Mouse (Mus musculus): ENCODE data around the gene Aspg.

The Aspg gene

DNA sequence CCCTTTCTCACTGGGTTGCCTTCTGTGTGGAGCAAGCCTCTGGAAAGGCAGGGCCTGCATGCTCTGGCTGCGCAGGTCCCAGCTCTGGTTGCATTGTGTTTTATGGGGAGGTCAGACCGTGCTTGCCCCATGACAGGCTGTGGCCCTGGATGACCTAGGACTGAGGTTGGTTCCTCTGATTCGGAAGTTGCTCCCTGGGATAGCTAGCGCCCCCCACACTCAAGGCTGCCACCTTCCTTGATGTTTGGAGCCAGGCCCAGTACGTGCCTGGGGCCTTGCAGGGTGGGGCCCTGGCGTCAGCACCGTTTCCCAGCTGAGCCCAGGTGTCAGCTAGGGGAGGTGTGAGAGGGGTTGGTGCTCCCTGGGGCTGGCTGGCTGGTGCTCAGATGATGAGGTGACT, 43.5 kb downstream of the Aspg start:
- no peak for DNase-seq (ENCODE audit: low read depth, low spot score)

DNA sequence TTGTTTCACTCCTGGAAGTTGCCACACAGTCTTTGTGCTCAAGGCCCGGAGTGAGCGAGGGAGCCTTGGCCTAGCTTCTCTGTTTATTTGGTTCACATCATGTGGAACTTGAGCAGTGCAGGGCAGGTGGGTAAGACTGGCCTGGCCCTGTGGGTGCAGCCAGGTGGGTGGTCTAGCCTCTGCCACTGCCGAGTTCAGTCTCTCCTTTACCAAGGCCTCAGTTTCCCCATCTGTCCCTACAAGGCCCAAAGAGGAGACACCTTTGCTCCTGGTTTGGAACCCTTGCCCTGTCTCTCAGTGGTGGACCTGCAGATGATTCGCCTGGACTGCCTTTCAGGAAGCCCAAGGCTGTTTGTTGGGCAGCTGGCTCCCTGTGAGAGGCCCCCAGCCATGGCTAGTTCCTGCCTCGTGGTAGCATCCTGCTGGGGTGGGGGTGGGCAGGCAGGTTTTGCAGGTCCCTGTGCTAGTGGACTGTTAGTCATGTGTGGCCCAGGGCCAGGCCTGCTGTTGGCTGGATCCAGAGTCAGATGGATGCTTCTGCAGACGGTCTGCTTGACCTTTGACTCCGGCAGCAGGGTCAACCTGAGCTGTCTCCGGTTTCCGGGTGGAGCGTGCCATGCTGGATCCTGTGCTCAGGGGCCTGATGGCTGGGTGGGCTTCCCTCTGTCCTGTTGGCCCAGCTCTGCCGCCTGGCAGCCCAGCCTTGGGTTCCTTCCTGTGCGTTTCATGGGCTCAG, 44.9 kb downstream of the Aspg start:
- no peak for DNase-seq (ENCODE audit: low read depth, low spot score)

DNA sequence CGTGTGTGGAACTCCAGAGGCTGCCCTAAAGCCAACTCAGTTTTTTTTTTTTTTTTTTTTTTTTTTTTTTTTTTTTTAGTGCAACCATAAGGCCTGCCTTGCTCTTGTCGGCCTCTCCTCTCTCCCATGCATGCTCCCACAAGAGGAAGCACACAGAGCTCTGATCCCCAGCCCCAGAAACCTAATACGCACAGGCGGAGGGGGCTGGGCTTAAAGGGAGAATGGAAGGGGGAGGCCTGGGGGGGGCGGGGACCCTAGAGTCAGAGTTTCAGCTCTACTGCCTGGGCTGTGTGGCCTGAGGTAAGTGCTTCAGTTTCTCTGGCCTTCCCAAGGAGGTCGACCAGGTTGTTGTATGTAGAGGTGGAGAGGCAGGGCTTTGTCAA, 45.5 kb downstream of the Aspg start:
- no peak for DNase-seq (ENCODE audit: low read depth, low spot score)

DNA sequence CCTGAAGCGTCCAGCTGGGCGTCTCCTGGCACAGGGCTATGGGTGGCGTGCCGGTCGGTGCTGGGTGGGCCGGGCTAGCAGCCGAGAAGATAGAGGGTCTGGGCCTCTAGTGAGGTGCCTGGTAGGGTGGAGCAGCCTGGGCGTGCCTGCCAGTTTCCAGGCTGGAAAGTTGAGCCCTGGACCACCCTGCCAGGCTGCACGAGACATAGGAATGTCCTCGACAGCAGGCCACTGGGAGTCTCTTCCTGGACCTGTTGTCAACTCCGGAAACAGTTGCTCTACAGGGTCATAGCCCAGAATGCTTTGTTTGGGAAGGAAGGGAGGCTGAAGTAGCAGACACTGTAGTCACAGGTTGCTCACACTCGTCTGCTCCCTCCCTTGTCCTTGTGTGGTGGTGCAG, 47.1 kb downstream of the Aspg start:
- DNase-seq (ENCODE audit: low read depth, low spot score), result no peak

DNA sequence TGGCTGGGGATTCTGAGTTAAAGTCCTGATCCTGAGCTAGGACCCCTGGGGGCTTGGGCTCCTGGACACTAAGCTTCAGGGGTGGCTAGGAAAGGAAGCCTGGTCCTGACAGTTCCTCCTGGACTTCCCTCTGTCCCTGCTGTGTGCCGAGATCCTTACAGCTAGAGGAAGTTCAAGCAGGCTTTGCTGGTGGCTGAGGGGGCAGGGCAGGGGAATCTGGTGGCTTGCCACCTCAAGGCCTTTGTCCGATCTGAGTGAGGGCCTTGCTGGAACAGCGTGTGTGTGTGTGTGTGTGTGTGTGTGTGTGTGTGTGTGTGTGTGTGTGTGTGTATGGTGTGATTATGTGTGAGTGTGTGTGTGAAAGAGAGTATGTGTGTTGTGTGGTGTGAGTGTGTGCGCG, 48.0 kb downstream of the Aspg start:
- no peak for DNase-seq (ENCODE audit: low read depth, low spot score)

DNA sequence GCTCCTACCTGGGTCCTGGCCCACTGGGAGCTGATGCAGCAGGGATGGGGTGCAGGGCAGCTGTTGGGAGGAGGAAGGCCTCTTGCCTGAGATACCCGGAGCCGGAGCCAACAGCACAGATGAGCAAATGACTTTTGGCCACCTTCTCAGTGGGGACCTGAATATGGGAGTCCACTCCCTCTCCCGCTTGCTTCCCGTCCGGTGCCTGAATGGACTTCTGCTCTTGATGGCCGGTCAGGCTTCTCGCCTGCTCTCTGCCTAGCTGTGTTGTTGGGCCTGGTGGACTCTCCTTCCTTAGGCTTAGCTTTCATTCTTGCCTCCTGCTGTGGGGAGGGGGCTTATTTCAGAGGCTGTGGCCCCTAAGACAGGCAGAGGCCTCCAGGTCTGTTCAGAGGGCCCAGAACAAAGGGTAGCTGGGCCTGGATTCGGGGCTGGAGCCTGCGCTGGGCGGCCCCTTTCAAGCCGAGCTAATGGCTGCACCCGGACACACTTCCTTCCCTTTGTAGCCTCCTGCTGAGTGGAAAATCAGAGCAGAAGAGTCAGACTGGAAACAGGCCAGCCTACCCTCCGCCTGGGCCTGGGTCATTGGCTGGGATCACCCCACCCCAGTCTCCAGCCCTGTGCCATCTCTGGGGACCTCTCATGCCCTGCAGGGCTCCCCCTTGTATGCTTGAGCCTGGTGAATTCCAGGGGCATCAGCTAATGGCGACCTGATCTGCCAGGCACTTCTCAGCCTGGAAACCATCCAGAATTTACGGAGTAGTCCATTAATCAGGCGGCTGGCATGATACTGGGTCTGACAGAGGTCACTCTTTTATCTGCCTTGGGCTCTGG, 49.0 kb downstream of the Aspg start:
- no peak for DNase-seq (ENCODE audit: low read depth, low spot score)

DNA sequence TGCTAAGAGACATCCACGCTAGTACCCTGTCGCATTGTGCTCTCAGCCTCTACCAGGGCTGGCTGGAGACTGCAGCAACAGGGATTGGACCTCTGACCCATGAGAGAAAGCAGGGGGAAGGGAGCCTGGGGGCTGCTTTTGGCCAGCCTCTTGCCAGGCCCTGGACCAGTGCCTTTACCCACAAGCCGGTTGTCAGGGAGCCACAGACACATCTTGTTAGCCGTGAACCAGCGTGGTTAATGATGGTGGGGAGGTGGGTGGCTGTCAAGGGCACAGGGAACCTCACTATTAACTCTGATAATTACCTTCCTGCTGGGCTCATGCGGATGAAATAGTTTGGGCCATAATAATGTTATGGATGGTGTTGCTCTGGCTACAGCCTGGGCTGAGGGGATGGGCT, 50.3 kb downstream of the Aspg start:
- no peak for DNase-seq (ENCODE audit: low read depth, low spot score)

DNA sequence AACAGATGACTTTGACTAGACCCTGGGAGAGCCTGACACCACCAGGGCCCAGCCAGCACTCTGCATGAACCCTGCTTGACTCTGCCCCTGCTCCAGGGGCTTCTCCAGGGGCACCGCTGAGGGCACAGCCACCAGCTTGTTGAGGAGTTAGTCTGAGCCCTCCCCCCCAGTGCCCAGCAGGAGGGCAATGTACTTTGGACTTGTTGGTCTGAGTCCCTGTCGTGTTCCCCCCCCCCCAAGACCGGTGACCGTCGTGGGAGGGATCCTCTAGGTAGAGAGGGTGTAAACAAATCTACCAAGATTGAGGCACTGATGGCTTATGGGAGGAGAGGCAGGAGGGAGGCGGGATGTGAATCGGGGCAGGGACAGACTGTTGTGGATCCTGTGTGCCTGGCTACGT, 51.8 kb downstream of the Aspg start:
- DNase-seq (ENCODE audit: low read depth, low spot score), result no peak

DNA sequence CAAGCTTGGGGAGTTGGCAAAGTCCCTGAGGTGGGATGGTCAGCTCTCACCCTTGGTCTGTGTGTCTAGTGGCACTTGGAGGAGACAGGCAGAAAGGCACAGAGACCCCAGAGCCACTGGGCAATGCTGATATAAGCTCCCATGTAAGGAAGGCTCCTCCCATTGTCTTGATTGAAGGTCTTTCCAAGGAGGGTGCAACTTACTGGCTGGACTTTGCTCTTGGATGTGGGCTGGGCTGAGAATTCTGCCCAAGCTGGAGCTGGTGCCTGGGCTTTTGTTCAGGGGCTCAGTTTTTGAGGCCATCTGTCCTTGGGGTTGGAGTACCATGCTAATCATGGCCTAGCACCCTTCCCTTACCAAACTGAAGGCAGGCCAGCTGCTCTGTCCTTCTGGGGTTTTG, 52.3 kb downstream of the Aspg start:
- DNase-seq (ENCODE audit: low read depth, low spot score), result no peak

DNA sequence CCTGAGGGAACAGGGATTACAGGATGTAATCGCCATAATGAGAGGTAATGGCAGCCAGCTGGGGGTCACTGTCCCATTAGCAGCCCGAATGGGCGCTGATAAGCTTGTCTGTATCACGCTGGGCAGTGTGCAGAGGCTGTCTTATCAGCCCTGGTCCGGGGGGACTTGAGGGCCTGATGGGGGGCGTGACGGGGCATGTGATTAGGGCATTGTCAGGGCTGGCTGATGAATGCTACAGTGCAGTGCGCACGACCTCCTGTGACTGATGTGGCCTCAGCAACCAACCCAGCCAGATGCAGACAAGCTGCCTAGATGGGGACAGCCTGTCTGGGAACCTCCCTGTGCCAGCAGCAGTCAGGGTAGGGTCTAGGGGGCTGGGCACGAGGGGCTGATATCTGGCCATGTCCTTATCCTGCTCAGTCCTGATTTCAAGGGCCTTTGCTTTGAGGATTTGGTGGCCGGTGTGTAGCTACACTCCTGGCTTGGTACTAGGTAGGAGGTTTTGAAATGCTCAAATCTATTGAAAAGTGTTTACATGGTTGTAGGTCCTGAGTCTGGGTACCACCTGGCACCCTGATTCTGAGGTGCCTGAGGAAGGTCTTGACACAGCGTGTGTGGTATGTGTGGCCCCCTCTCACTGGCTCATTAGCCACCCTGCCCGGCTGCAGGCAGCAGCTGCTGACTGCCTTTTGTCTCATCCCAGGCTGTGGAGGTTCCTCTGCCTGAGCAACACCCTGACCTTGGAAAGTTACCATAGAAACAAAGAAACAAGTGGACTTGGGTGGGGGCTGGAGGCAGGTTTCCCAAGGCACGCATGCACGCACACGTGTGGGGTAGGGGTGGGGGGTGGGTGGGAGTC, 57.7 kb downstream of the Aspg start:
- peak; percentile 77 for DNase-seq (ENCODE audit: low read depth, low spot score)

DNA sequence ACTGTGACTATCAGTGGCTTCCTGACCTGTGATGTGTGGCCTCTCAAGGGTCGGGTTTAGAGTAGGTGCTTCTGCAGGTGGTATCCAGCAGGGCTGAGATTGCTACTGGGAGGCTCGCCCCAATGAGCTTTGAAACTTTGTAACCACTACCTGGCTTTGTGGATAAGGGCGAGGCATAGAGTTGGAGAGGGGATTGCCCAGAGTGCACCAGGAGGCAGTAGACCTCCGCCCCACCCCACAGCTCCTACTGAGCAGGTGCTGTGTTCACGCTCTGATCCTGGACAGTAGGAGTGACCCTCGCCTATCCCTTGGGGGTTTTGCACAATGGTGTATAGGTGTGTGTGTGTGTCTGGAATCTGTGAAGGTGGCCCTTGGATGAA, 58.4 kb downstream of the Aspg start:
- no peak for DNase-seq (ENCODE audit: low read depth, low spot score)

DNA sequence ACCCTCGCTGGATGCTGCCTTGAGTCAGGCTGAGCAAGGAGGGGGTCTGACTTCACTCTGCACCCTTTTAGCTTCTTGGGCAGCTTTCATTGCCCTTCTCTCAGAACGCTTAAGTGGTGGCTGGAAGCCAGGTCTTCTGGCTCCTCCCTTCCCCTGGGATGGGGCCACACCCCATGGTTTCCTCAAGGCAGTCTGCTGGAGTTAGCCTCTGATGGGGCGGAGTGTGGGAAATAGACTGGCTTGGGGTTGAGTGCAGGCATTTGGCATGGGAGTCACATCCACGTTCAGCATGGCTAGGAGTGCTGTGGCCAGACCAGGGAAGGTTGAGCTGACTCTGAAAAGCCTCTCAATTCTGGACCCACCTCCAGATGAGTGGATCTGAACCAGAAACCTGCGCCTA, 62.8 kb downstream of the Aspg start:
- DNase-seq (ENCODE audit: low read depth, low spot score), result peak; percentile 64

DNA sequence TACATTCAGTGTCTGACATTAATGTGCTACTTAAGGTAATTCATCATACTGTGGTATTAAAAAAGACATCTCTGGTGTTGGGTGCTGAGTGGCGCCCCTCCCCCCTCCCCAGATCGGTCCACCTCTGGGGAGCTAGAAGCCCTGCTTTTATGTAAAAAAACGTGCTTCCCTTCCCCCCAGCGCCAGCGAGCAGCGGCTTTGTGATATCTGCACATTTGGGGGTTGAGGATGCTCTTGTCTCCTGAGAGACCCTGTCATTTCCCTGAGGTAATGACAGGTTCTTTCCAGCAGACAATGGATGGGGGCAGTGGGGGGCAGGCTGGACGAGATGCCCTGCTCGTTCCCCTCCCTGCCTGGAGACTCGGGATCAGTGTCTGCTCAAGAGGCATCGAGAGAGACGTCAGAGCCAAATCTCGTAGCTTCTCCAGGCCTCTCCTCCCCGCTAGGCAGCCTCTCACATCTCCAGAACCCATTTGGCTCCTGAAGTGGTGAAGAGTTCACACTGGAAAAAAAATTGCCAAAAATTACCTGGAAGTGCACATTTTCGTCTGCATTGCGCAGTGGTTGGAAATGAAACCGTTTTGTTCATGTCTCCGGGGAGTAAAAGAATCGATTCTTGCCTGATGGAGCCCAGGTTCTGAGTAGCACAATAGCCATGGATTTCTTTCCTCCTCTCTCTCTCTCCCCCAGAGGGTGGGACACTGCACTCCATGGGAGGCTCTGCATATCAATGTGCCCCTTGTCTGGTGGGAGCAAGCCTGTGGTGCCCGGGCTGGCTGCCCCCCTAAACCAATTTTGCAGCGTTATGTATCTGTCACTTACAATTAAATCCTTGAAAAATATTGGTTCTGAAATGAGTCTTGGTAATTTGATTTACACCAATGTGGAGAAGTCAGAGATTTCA, 64.4 kb downstream of the Aspg start:
- no peak for DNase-seq (ENCODE audit: low read depth, low spot score)

DNA sequence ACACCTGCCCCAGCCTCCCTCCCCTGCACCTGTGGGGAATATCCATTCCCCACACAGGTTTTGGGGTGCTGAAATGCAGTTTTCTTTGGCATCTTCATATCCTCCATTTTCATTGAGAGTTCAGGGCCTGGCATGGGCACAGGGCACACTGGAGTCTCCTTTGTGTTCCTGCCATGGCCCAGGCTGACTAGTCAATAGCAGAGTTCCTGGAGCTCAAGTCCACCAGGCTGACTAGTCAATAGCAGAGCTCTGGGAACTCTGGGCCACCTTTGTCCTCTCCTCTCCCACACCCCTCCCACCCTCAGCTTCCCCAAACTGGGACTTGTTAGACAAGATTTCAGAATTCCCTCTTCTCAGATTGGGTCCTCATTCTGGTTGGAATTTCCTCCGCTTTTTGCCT, 65.2 kb downstream of the Aspg start:
- peak; percentile 42 for DNase-seq (ENCODE audit: low read depth, low spot score)

DNA sequence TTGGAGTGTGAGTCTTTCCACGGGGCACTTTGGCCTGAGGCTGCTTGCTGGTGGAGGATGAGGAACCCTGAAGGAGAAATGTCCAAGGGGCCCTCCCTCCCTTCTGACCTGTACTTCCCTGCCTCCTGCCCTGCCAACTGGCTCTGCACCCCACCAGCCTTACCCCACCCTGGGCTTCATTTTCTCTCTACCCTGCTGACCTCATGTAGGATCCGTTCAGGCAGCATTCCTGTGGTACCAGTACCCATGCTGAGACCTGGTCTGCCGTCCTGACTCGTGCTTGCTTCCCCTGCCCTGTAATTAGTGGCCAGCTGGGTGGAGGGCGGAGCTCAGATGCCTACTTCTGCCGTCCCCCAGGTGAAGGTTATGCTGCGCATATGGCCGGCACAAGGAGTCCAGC, 65.7 kb downstream of the Aspg start:
- DNase-seq (ENCODE audit: low read depth, low spot score), result no peak
